Mouse (Mus musculus) G1E (cell line): ENCODE data around the gene Gm17018. TPM values are rescaled to one million over a fixed set of nuclear protein-coding genes. Genes with fewer than 3 reads are reported as not detected.
A peak's percentile ranks its signal among the peaks of the same experiment; 100 is the strongest.

Experiments used
- ATAC-seq: 2 replicates; pipeline ENCODE4 v1.8.0; 2016; ENCODE audit warnings: mild to moderate bottlenecking; ENCODE audit not compliant: insufficient number of reproducible peaks, poor library complexity, low FRiP score, severe bottlenecking; ENCODE audit errors: extremely low read depth
- DNase-seq: peaks from one replicate; pipeline ENCODE4 v3.0.0; 2012; ENCODE audit warnings: low spot score
- H3K27me3 ChIP-seq: 2 replicates; pipeline ENCODE4 v1.6.1; 2012; ENCODE audit warnings: mild to moderate bottlenecking, low read length, inconsistent platforms; ENCODE audit not compliant: insufficient read depth
- H3K36me3 ChIP-seq: replicated peaks from 2 replicates; pipeline ENCODE3; 2012; ENCODE audit warnings: mild to moderate bottlenecking, inconsistent platforms
- H3K4me1 ChIP-seq: 2 replicates; pipeline ENCODE4 v1.6.1; 2012; ENCODE audit warnings: low read depth, low read length, inconsistent platforms, mixed read lengths; ENCODE audit not compliant: insufficient read depth
- H3K4me3 ChIP-seq: 2 replicates; pipeline ENCODE4 v1.5.1; 2012; ENCODE audit warnings: low read depth, mild to moderate bottlenecking, inconsistent platforms, low read length, moderate library complexity, mixed read lengths
- H3K9me3 ChIP-seq: replicated peaks from 2 replicates; pipeline ENCODE4 v1.6.1; 2012; ENCODE audit warnings: inconsistent platforms
- CTCF ChIP-seq: IDR thresholded peaks from 2 replicates; pipeline ENCODE4 v1.5.1; 2012; ENCODE audit warnings: low read depth, low read length, inconsistent platforms, mixed read lengths
- GATA1 ChIP-seq: IDR thresholded peaks from 2 replicates; pipeline ENCODE4 v1.6.1; 2012; ENCODE audit warnings: borderline replicate concordance, low read length, inconsistent platforms, mixed read lengths
- GATA2 ChIP-seq: IDR thresholded peaks from 2 replicates; pipeline ENCODE4 v1.6.1; 2012; ENCODE audit warnings: low read depth, low read length, inconsistent platforms, borderline replicate concordance
- POLR2AphosphoS5 ChIP-seq: IDR thresholded peaks from 2 replicates; pipeline ENCODE4 v1.6.1; 2012; ENCODE audit warnings: low read depth, low read length, inconsistent platforms; ENCODE audit not compliant: insufficient replicate concordance
- TAL1 ChIP-seq: conservative IDR thresholded peaks from 2 replicates; pipeline ENCODE4 v1.6.1; 2012; ENCODE audit warnings: low read depth, low read length, inconsistent platforms, mixed read lengths
- polyA plus RNA-seq: library from polyadenylated mRNA; stranded (reverse); fragments of >175 nt; gene quantifications from 2 replicates; pipeline ENCODE4 v1.2.3, GENCODE M21; 2012
- total RNA-seq, 2 experiments: library from RNA; stranded (forward) in 1 of 2; stranded (reverse) in 1 of 2; fragments of 200-1000 nt in 1 of 2; fragments of >200 nt in 1 of 2; fragmentation: Nextera tagmentation in 1 of 2; gene quantifications; 2 replicates each; pipeline ENCODE4 v1.2.3; 2014 to 2017

Gm17018 gene
- total and polyA plus RNA-seq, 3 experiments, result 13.0 to 28.4 (median 19.5) TPM

GRCm38 (mm10) chr19:45578976-45579375 is 18.6 kb downstream of the Gm17018 start:
- no peak for ATAC-seq
- peaks cover 96% of the 10 kb centered on the region for H3K36me3 ChIP-seq

GRCm38 (mm10) chr19:45579416-45579815 is 19.0 kb downstream of the Gm17018 start:
- TF ChIP-seq GATA2 (no peak), POLR2AphosphoS5 (no peak), TAL1 (no peak), GATA1 (no peak), CTCF (no peak)
- Histone ChIP-seq H3K4me3 (no peak overlapping the region), H3K27me3 (no peaks in the 10 kb centered on the region), H3K9me3 (no peaks in the 10 kb centered on the region), H3K4me1 (peaks cover 52% of the 10 kb centered on the region), H3K36me3 (peaks cover 98% of the 10 kb centered on the region)
- ATAC-seq (no peak), DNase-seq (no peak)

More at GRCm38 (mm10) chr19:45578976-45579375, 18.6 kb downstream of the Gm17018 start:
- Histone ChIP-seq H3K27me3 (no peaks in the 10 kb centered on the region), H3K4me3 (no peak overlapping the region), H3K9me3 (no peaks in the 10 kb centered on the region), H3K4me1 (peaks cover 56% of the 10 kb centered on the region)
- TF ChIP-seq GATA1 (no peak), TAL1 (no peak), POLR2AphosphoS5 (no peak), GATA2 (no peak)
- no peak for DNase-seq

- peaks cover 96% of the 10 kb centered on the region for H3K36me3 ChIP-seq
- no peak overlapping the region for H3K4me3 ChIP-seq
- ATAC-seq (no peak), DNase-seq (no peak)
- TF ChIP-seq POLR2AphosphoS5 (no peak), GATA1 (no peak), GATA2 (no peak), CTCF (no peak), TAL1 (no peak)
- no peaks in the 10 kb centered on the region for H3K27me3 ChIP-seq
- no peaks in the 10 kb centered on the region for H3K9me3 ChIP-seq
- H3K4me1 ChIP-seq, result peaks cover 49% of the 10 kb centered on the region
Observed at GRCm38 (mm10) chr19:45580235-45580634, 19.8 kb downstream of the Gm17018 start.

- Histone ChIP-seq H3K27me3 (no peaks in the 10 kb centered on the region), H3K4me3 (no peak overlapping the region), H3K4me1 (peaks cover 41% of the 10 kb centered on the region), H3K36me3 (peaks cover 96% of the 10 kb centered on the region), H3K9me3 (no peaks in the 10 kb centered on the region)
- ATAC-seq (peak; percentile 54; the same call in 1 of the 2 replicates), DNase-seq (peak; percentile 70)
- TF ChIP-seq POLR2AphosphoS5 (no peak), TAL1 (no peak), GATA1 (no peak), CTCF (peak; percentile 78), GATA2 (no peak)
Observed at GRCm38 (mm10) chr19:45581257-45581656, 20.8 kb downstream of the Gm17018 start.

GRCm38 (mm10) chr19:45582161-45582560 is 21.7 kb downstream of the Gm17018 start:
- Histone ChIP-seq H3K4me1 (peaks cover 32% of the 10 kb centered on the region), H3K27me3 (no peaks in the 10 kb centered on the region), H3K9me3 (no peaks in the 10 kb centered on the region), H3K36me3 (peaks cover 96% of the 10 kb centered on the region), H3K4me3 (no peak overlapping the region)
- TF ChIP-seq GATA2 (no peak), POLR2AphosphoS5 (no peak), TAL1 (no peak), GATA1 (no peak), CTCF (no peak)
- DNase-seq (no peak), ATAC-seq (no peak)

GRCm38 (mm10) chr19:45583136-45583535 is 22.7 kb downstream of the Gm17018 start:
- DNase-seq, result no peak
- H3K4me3 ChIP-seq, result no peak overlapping the region
- peaks cover 25% of the 10 kb centered on the region for H3K4me1 ChIP-seq
- ATAC-seq, result no peak
- H3K9me3 ChIP-seq, result no peaks in the 10 kb centered on the region
- no peaks in the 10 kb centered on the region for H3K27me3 ChIP-seq
- peaks cover 96% of the 10 kb centered on the region for H3K36me3 ChIP-seq
- no peak for TF ChIP-seq GATA1
- TF ChIP-seq POLR2AphosphoS5, result no peak
- no peak for TF ChIP-seq CTCF
- TF ChIP-seq GATA2, result no peak
- TF ChIP-seq TAL1, result no peak

GRCm38 (mm10) chr19:45584856-45585620 is 24.6 kb downstream of the Gm17018 start:
- DNase-seq, result no peak
- no peaks in the 10 kb centered on the region for H3K9me3 ChIP-seq
- H3K4me3 ChIP-seq, result no peak overlapping the region; the same call in 1 of the 2 replicates

More at GRCm38 (mm10) chr19:45584856-45585620, 24.6 kb downstream of the Gm17018 start:
- Histone ChIP-seq H3K36me3 (peaks cover 90% of the 10 kb centered on the region), H3K4me1 (peaks cover 25% of the 10 kb centered on the region), H3K27me3 (no peaks in the 10 kb centered on the region)
- no peak for ATAC-seq
- TF ChIP-seq GATA1 (no peak), CTCF (no peak), POLR2AphosphoS5 (no peak), GATA2 (no peak), TAL1 (no peak)
